Mouse (Mus musculus) layer of hippocampus, adult 8-10 months (tissue): ENCODE measurements at regions not wholly inside any gene's neighbourhood (a gene's known extent, or its start where the extent isn't known, plus 50 kb on each side); places are given as distances from the start of the nearest gene placed in this dataset.

Experiments
- DNase-seq, 2 experiments: peaks; one replicate each; pipeline ENCODE4 v3.0.0; 2022; ENCODE audit warnings: low spot score in 2 of 2

DNA sequence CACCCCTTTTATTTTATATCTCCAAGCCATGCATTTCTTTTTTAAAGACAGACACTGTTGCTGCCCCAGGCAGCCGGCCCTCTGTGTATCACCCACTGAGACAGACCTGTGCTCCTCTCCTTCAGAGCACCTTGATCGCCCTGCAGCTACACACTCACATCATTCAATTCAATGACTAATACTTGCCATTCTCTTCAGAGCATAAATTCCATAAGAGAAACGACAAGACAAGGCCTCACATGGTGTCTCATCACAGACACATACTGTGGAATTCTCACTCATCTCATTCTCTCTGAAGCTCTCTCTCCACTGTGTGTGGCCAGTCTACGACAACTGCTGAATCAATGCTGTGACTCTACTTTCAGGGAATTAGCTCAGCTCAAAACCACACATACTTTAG is 94.6 kb upstream of the 4933412E24Rik start:
- no peak for DNase-seq

GRCm38 (mm10) chr15:60104126-60104525 is 87.7 kb upstream of the 4933412E24Rik start:
- DNase-seq = no peak

GRCm38 (mm10) chr15:60101485-60102280 is 85.3 kb upstream of the 4933412E24Rik start:
- no peak for DNase-seq

- DNase-seq = peak; percentile 48 to 82
Measured at GRCm38 (mm10) chr15:60097141-60097540, 80.7 kb upstream of the 4933412E24Rik start.

- DNase-seq = no peak
Measured at GRCm38 (mm10) chr15:60096131-60096530, 79.7 kb upstream of the 4933412E24Rik start.

GRCm38 (mm10) chr15:60089921-60090320 is 73.5 kb upstream of the 4933412E24Rik start:
- no peak for DNase-seq

GRCm38 (mm10) chr15:60088964-60089899 is 72.8 kb upstream of the 4933412E24Rik start:
- no peak for DNase-seq
